Mouse (Mus musculus) small intestine, adult 2 months (tissue): ENCODE measurements around the gene Scn10a.

Experiments
- CTCF ChIP-seq: fragments of 200-500 bp; IDR thresholded peaks from 2 replicates; pipeline ENCODE4 v1.5.1; 2012; ENCODE audit warnings: low read depth, mild to moderate bottlenecking, control low read depth, inconsistent platforms, low read length, moderate library complexity, mixed read lengths; ENCODE audit not compliant: insufficient replicate concordance, insufficient read length; ENCODE audit errors: extremely low read depth
- POLR2A ChIP-seq: fragments of 200-500 bp; IDR thresholded peaks from 2 replicates; pipeline ENCODE4 v1.6.1; 2012; ENCODE audit warnings: low read depth, mild to moderate bottlenecking, control low read depth, inconsistent platforms, low read length, moderate library complexity

DNA sequence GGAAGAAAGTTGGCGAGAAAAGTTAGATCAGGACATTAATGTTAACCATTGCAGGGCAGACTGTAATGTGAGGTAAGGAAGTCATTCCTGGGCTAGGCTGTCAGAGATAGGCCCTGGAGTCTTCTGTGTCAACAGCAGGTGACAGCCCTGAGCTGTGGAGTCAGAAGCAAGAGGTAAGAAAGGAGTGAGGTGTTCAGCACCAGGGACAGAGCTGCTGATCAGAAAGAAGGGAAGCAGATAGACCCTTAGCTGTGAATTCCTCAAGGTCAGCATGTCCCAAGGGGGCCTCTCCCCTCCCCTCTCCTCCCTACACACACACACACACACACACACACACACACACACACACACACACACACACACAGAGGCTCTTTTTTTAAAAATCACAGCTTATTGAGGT is 55.0 kb downstream of the Scn10a start:
- TF ChIP-seq CTCF: no peak
- no peak for TF ChIP-seq POLR2A
